Mouse (Mus musculus): Measurements from ENCODE around the gene Oscar. TPM values are rescaled to one million over a fixed set of nuclear protein-coding genes. Genes with fewer than 3 reads are reported as not detected.

The Oscar gene
- polyA plus RNA-seq, 1 experiment from 2014 or later, result 0.41 TPM

DNA sequence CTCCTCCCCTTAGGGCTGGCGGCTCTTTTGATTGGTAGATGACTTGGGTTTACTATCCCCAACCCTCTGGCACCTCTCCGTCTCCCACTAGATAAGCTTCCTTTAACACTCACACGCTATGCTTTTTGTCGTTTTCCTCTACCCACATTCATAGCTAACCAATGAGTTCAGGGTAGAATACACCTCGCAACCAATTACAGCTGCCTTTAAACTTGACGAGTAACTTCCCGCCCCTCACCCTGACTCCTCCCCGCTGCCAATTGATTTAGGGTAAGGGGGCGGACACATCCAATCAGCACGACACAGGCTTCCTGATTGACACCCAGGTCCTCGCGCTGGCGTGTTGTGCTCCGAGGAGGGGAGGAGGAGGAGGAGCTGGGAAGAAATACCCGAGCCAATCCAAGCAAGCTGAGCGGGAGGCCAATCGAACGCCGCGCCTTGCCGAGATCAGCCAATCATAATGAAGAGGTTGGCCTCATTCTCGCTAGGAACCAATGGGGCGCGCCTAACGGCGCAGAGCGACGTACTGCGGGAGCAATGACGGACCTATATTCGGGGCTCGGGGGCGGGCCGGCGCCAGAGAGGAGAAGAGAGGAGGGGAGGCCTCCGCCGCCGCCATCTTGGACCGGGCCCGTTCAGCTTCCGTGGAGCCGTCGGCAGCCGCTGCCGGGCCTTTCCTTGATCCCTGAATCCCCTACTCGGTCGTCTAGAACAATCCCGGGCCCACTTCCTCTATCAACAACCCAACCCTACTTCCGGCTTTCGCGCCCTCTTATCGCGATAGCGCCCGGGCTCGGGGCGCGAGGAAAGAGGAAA is 28.9 kb upstream of the Oscar start, which contains the start of gene Cnot3:
Gene Cnot3, plus strand, starts transcription at position 597 of the 816 bp plus-strand sequence.
- Histone ChIP-seq H3K4me2 (replicated peaks; ENCODE audit: low read depth, low read length) (peak within 1 kb of the TSS; percentile 91), H3K27me3 (ENCODE audit: control insufficient read depth, insufficient read depth, low read length) (no peaks in the 10 kb centered on the region), H3K36me3 (ENCODE audit: control insufficient read depth, insufficient read depth, low read length) (peaks cover 15% of the 10 kb centered on the region), H3K9me3 (ENCODE audit: control insufficient read depth, low read depth, low read length) (no peaks in the 10 kb centered on the region), H3K9ac (replicated peaks; ENCODE audit: low read depth, low read length) (peak within 1 kb of the TSS; percentile 97), H3K4me1 (ENCODE audit: control insufficient read depth, insufficient read depth, low read length) (peaks cover 27% of the 10 kb centered on the region), H3K4me3 (ENCODE audit: low read depth, low read length) (peak within 1 kb of the TSS; percentile 91), H3K27ac (ENCODE audit: low read length) (peak within 1 kb of the TSS; percentile 98)
- peak; percentile 98 for ATAC-seq (ENCODE audit: insufficient number of reproducible peaks, insufficient read depth, low FRiP score, low read depth)
- under 1% methylated on average over 43 of the region's 58 CpGs for WGBS

- peak overlapping the region; percentile 91 for H3K4me3 ChIP-seq (ENCODE audit: low read depth, low read length)
- no peak overlapping the region; the same call in 1 of the 2 replicates for H3K27ac ChIP-seq (ENCODE audit: low read length)
- peak overlapping the region; percentile 54 for H3K4me2 ChIP-seq (replicated peaks; ENCODE audit: low read depth, low read length)
- WGBS, result 2% methylated on average over 11 of the region's 11 CpGs
- ATAC-seq (ENCODE audit: insufficient number of reproducible peaks, insufficient read depth, low FRiP score, low read depth), result no peak
- peaks cover 10% of the 10 kb centered on the region for H3K36me3 ChIP-seq (ENCODE audit: control insufficient read depth, insufficient read depth, low read length)
- no peaks in the 10 kb centered on the region for H3K27me3 ChIP-seq (ENCODE audit: control insufficient read depth, insufficient read depth, low read length)
- no peaks in the 10 kb centered on the region for H3K9me3 ChIP-seq (ENCODE audit: control insufficient read depth, low read depth, low read length)
- H3K4me1 ChIP-seq (ENCODE audit: control insufficient read depth, insufficient read depth, low read length), result peaks cover 27% of the 10 kb centered on the region
- H3K9ac ChIP-seq (replicated peaks; ENCODE audit: low read depth, low read length), result no peak overlapping the region
Measured at GRCm38 (mm10) chr7:3644348-3644671, 28.4 kb upstream of the Oscar start.

DNA sequence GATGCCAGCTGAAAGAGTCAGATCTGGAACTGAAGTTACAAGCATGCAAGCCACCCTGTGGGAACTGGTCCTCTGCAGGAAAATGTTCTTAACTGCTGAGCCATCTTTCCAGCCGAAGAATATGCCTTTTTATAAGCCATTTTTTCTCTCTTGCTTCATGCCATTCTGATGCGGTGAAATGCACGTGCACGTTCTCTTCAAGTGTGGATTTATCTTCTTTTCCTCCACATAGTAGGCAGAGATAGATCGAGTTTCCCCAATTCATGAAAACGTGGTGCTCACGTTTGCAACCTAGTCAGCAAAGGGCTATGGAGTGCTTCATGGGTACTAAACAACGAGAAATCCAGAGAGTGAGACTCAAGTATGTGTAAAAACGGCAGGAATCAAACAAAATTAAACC is 27.9 kb upstream of the Oscar start:
- Histone ChIP-seq H3K27me3 (ENCODE audit: control insufficient read depth, insufficient read depth, low read length) (no peaks in the 10 kb centered on the region), H3K4me2 (replicated peaks; ENCODE audit: low read depth, low read length) (peak overlapping the region; percentile 54), H3K36me3 (ENCODE audit: control insufficient read depth, insufficient read depth, low read length) (peaks cover 7% of the 10 kb centered on the region), H3K4me3 (ENCODE audit: low read depth, low read length) (peak overlapping the region; percentile 91), H3K9me3 (ENCODE audit: control insufficient read depth, low read depth, low read length) (no peaks in the 10 kb centered on the region), H3K9ac (replicated peaks; ENCODE audit: low read depth, low read length) (no peak overlapping the region), H3K4me1 (ENCODE audit: control insufficient read depth, insufficient read depth, low read length) (peaks cover 27% of the 10 kb centered on the region), H3K27ac (ENCODE audit: low read length) (no peak overlapping the region)
- no peak for ATAC-seq (ENCODE audit: insufficient number of reproducible peaks, insufficient read depth, low FRiP score, low read depth)
- 16% methylated on average over 9 of the region's 9 CpGs for WGBS

GRCm38 (mm10) chr7:3643412-3643811 is 27.5 kb upstream of the Oscar start:
- Histone ChIP-seq H3K27me3 (ENCODE audit: control insufficient read depth, insufficient read depth, low read length) (no peaks in the 10 kb centered on the region), H3K9me3 (ENCODE audit: control insufficient read depth, low read depth, low read length) (no peaks in the 10 kb centered on the region), H3K4me1 (ENCODE audit: control insufficient read depth, insufficient read depth, low read length) (peaks cover 24% of the 10 kb centered on the region), H3K9ac (replicated peaks; ENCODE audit: low read depth, low read length) (no peak overlapping the region), H3K4me2 (replicated peaks; ENCODE audit: low read depth, low read length) (no peak overlapping the region), H3K27ac (ENCODE audit: low read length) (no peak overlapping the region), H3K4me3 (ENCODE audit: low read depth, low read length) (no peak overlapping the region), H3K36me3 (ENCODE audit: control insufficient read depth, insufficient read depth, low read length) (peaks cover 12% of the 10 kb centered on the region)
- no peak for ATAC-seq (ENCODE audit: insufficient number of reproducible peaks, insufficient read depth, low FRiP score, low read depth)
- 58% methylated on average over 5 of the region's 5 CpGs for WGBS

- no peak for ATAC-seq (ENCODE audit: insufficient number of reproducible peaks, insufficient read depth, low FRiP score, low read depth)
- Histone ChIP-seq H3K9me3 (ENCODE audit: control insufficient read depth, low read depth, low read length) (no peaks in the 10 kb centered on the region), H3K27me3 (ENCODE audit: control insufficient read depth, insufficient read depth, low read length) (no peaks in the 10 kb centered on the region), H3K4me1 (ENCODE audit: control insufficient read depth, insufficient read depth, low read length) (peaks cover 18% of the 10 kb centered on the region), H3K4me3 (ENCODE audit: low read depth, low read length) (peak overlapping the region; percentile 73), H3K4me2 (replicated peaks; ENCODE audit: low read depth, low read length) (peak overlapping the region; percentile 98), H3K36me3 (ENCODE audit: control insufficient read depth, insufficient read depth, low read length) (peaks cover 13% of the 10 kb centered on the region; the same call in 1 of the 2 replicates), H3K9ac (replicated peaks; ENCODE audit: low read depth, low read length) (peak overlapping the region; percentile 80), H3K27ac (ENCODE audit: low read length) (no peak overlapping the region)
- 54% methylated on average over 3 of the region's 3 CpGs for WGBS
Measured at GRCm38 (mm10) chr7:3630478-3630815, 14.5 kb upstream of the Oscar start.

- peak; percentile 84 for ATAC-seq (ENCODE audit: insufficient number of reproducible peaks, insufficient read depth, low FRiP score, low read depth)
- WGBS, result 1% methylated on average over 47 of the region's 47 CpGs
- Histone ChIP-seq H3K27me3 (ENCODE audit: control insufficient read depth, insufficient read depth, low read length) (no peaks in the 10 kb centered on the region), H3K9me3 (ENCODE audit: control insufficient read depth, low read depth, low read length) (no peaks in the 10 kb centered on the region), H3K4me3 (ENCODE audit: low read depth, low read length) (peak within 1 kb of the TSS; percentile 73), H3K4me1 (ENCODE audit: control insufficient read depth, insufficient read depth, low read length) (peaks cover 18% of the 10 kb centered on the region), H3K27ac (ENCODE audit: low read length) (peak within 1 kb of the TSS; percentile 61; the same call in 1 of the 2 replicates), H3K36me3 (ENCODE audit: control insufficient read depth, insufficient read depth, low read length) (peaks cover 14% of the 10 kb centered on the region; the same call in 1 of the 2 replicates), H3K4me2 (replicated peaks; ENCODE audit: low read depth, low read length) (peak within 1 kb of the TSS; percentile 98), H3K9ac (replicated peaks; ENCODE audit: low read depth, low read length) (peak within 1 kb of the TSS; percentile 80)
Measured at GRCm38 (mm10) chr7:3629543-3630477, 13.9 kb upstream of the Oscar start, which contains the start of the genes Tfpt and Prpf31. Gene Tfpt, minus strand, starts transcription at chr7:3629929. Gene Prpf31, plus strand, starts transcription at chr7:3629985.

- WGBS, result 37% methylated on average over 4 of the region's 4 CpGs
- H3K27me3 ChIP-seq (ENCODE audit: control insufficient read depth, insufficient read depth, low read length), result no peaks in the 10 kb centered on the region
- H3K27ac ChIP-seq (ENCODE audit: low read length), result peak overlapping the region; percentile 61; the same call in 1 of the 2 replicates
- H3K36me3 ChIP-seq (ENCODE audit: control insufficient read depth, insufficient read depth, low read length), result peaks cover 17% of the 10 kb centered on the region; the same call in 1 of the 2 replicates
- peak overlapping the region; percentile 73 for H3K4me3 ChIP-seq (ENCODE audit: low read depth, low read length)
- peak overlapping the region; percentile 80 for H3K9ac ChIP-seq (replicated peaks; ENCODE audit: low read depth, low read length)
- ATAC-seq (ENCODE audit: insufficient number of reproducible peaks, insufficient read depth, low FRiP score, low read depth), result peak; percentile 12; the same call in 1 of the 2 replicates
- H3K4me2 ChIP-seq (replicated peaks; ENCODE audit: low read depth, low read length), result peak overlapping the region; percentile 98
- H3K9me3 ChIP-seq (ENCODE audit: control insufficient read depth, low read depth, low read length), result no peaks in the 10 kb centered on the region
- H3K4me1 ChIP-seq (ENCODE audit: control insufficient read depth, insufficient read depth, low read length), result peaks cover 18% of the 10 kb centered on the region
Measured at GRCm38 (mm10) chr7:3629030-3629429, 13.1 kb upstream of the Oscar start.
